Mouse (Mus musculus): Measurements from ENCODE around the gene Ift88.

Gene Ift88

GRCm38 (mm10) chr14:57533841-57534240 is 110.0 kb downstream of the Ift88 start:
- DNase-seq, result no peak

DNA sequence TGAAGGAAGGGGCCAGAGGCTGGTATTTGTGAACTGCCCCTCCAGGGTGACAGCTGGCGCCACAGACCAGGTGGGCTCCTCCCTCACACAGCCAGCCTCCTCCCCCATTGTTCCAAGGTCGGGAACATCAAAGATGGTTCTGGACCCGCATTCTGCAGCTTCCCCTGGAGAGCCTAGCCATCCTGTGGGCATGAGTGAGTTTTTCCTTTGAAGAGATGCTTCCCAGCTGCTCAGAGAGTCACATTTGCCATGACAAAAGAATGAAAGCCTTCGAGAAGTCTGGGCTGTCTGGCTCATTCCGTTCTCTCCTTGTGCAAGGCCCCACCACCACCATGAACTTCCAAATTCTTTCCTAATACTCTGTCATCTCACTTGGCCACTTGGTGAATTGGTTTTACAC is 110.5 kb downstream of the Ift88 start:
- DNase-seq, result no peak

DNA sequence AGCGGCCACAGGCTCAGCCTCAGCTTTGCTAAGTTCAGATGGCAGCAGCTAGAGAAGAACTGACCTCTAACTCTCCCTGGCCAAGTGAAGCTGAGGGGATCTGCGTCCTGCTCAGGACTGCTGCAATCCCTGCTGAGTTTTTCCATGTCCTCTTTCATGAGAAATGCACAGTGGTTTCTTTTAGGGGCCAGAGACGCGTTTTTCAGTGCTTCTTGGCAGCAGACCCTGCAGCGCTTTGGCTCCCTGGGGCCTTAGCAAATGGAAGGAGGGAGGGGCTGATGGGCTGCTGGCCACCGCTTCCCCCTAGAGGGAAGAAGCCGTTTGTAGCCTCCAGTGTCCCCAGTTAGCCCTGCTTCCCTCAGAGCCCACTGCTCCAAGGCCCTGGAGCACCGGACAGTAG is 111.1 kb downstream of the Ift88 start:
- DNase-seq, result no peak

GRCm38 (mm10) chr14:57535646-57536045 is 111.8 kb downstream of the Ift88 start:
- DNase-seq, result no peak

DNA sequence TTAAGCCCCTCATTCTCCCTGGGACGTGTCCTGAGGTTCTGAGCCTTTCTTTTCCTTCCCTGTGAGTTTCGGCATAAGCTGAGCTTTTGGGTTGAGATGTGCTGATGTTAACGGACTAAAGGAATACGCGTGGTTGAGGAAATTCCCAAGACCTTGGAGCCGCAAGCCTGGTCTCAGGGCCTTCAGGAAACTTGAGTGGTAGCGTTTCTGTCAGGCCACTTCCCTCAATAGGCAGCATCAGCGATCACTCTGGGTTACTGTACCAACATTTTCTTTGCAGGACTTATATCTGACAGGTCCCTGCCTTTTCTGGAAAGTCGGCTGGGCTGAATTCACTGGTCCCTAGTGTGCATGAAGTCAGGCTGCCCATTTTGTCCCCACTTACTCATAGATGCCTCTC is 113.0 kb downstream of the Ift88 start:
- no peak for DNase-seq

DNA sequence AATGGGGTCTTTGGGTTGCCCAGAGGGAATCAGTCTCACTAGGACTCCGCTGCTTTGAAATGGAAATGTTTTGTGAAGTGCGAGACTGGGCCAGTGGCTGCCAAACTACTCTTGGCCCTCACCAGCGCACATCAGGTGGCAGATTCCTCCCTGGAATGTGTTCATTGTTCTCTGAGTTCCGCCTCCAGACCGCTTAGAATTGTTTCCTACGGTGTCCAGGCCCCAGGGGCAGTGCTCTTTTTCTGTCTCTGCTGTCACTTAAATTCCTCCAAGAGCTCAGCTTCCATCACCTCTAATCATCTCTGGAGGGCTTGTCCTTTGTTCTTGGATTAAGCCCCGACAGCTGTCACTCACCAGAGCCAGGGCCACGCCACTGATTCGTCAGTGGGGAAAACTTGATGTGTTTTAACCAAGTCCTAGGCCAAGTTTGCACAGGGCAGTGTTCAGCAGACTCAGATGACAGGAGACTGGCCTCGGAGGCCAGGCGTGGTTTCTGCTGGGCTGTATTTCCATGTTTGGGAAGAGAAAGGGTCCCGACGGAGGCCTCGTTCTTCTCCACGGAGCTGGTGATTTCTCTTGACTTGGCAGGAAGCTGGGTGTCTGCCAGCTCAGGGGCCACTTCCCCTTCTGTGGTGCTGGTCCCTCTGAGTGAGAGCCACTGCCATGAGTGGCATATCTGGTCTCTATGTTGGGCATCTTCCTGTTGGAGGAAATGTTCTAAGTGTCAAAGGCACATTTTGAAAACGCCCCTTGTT is 113.6 kb downstream of the Ift88 start:
- DNase-seq, result no peak

GRCm38 (mm10) chr14:57540683-57541082 is 116.8 kb downstream of the Ift88 start:
- no peak for DNase-seq

- DNase-seq, result peak; percentile 32
These were observed 118.4 kb downstream of the Ift88 start for GRCm38 (mm10) chr14:57542231-57542630.

- no peak for DNase-seq
These were observed 119.7 kb downstream of the Ift88 start for GRCm38 (mm10) chr14:57543420-57544039.

DNA sequence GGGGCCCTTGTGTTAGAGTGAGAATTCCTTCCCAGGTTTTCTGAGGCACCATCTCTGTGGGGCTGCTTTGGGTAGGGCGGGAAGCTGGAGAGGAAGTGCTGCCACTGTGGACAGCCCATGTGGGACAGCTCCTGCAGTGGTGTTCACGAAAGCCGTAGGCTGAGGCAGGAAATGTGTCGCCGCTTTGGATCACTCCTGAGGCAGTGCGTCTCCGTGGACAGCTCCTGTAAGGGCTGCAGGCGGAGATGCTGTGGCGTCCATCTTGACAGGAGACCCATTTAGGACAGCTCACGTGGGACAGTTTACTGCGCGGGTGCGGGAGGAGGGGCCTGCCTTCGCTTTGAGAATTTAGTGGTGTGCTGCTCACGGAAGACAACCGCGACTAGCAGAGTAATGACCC is 121.7 kb downstream of the Ift88 start:
- no peak for DNase-seq

GRCm38 (mm10) chr14:57546131-57546530 is 122.3 kb downstream of the Ift88 start:
- DNase-seq, result no peak

DNA sequence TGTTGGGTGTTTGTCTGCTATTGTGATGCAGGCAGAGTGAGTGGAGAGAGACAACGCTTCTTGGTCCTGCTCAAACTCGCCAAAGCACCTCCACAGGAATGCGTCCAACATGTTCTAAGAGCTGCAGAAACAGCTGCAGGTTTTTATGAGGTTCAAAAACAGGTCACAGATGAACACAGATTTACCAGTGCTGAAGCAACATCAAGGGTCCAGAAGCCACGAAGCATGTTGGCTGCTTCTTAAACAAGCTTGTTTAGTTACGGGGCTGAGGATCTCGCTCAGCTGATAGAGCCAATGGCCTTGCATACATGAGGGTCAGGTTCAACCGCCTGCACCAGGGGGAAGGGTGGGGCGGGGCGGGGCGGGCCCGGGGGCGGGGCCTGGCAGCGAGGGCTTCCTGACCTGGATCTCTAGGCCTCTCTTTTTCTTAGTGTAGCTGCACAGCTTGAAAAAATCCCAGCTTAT is 122.7 kb downstream of the Ift88 start:
- DNase-seq, result no peak

DNA sequence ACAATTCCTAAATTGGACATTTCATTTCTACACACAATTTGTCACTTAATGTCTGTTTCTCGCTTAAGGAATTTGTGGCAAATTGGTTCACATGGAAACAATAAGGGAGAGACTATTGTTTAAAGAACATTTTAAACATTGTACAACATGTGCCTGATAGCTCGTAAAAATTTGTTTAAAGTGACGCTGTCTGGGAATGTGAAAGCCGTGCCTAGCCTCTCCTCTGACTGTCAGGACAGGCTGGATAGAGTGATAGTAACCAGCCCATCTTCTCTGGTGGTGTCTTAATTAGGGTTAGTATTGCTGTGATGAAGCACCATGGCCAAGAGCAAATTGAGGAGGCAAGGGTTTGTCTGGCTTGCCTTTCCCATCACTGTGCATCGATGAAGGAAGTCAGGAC is 123.2 kb downstream of the Ift88 start:
- DNase-seq, result no peak

DNA sequence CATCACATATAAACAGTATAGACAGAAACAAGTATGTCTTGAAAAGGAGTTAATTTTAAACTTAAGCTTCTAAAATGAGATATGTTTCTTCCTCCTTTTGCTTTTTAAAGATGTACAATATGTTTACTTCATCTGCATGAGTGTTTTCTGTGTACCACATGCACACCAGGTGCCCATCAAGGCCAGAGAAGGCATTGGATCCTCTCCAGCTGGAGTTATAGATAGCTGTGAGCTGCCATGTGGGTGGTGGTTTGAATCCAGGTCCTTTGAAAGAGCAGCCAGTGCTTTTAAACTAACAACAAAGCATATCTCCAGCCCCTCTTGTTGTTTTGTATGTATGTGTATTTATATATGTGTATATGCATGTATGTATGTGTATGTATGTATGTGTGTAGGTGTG is 129.1 kb downstream of the Ift88 start:
- no peak for DNase-seq

DNA sequence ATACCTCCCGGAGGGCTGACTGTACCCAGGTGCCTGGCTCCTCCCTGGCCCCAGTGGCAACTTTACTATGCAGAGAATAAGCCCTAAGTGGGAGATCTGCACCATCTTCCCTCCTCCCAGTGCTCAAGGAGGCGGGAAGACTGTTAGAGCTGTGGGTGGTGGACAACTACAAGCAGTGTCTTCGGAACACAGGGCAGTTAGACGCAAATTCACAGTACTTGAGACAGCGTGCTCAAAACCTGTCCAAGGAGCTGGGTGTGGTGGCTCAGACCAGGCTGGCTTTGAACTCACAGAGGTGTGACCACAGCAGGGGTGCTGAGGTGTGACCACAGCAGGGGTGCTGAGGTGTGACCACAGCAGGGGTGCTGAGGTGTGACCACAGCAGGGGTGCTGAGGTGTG is 130.6 kb downstream of the Ift88 start:
- no peak for DNase-seq

DNA sequence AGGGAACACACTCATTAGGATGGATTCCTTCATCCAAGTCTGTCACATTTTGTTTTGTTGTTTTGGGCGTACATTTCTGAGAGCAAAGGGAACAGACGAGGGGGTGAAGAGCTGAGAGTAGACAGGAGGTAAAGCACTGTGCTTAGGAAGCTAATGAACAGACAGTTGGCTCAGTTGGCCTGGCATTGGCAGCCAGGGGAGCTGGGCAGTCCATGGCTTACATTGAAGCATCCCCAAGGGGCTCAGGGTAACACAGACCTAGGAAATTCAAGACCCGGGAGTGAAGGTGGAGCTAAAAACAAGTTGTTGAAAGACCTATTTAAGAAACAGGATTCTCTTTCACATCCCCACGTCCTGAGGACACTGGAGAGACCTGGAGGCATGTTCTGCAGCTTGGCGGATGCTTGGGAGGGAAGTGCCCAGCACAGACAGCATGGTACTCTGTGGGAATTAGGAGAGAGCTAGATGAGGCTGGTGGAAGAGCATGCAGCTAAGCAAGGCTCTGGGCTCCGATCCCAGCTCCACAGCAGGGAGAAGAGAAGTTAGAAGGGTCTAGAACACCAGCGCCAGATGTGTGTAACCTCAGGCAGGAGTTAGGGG is 131.7 kb downstream of the Ift88 start:
- no peak for DNase-seq

DNA sequence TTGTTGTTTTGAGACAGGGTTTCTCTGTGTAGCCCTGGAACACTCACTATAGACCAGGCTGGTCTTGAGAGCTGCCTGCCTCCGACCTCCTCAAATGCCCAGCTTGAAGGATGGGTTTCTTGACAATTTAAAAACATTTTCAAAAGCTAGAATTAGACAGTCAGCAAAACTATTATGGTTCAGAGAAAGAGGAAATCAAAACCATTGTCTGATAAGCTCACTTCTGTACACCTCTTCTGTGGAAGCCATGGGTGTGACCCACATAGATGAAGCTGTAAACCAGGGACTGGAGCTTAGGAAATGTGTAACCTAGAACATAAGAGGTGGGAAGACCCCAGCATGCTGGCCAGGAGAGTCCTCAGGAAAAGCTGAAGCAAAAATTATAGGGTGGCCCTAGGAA is 133.1 kb downstream of the Ift88 start:
- no peak for DNase-seq

GRCm38 (mm10) chr14:57565626-57566025 is 141.8 kb downstream of the Ift88 start:
- no peak for DNase-seq

Measured in thymus, postnatal 4 days (tissue).